Mouse (Mus musculus) right cerebral cortex, postnatal 25 days (tissue): ENCODE measurements around the gene Faap24.

Experiments
- DNase-seq: peaks from one replicate; pipeline ENCODE4 v3.0.0; 2022

Faap24 gene

DNA sequence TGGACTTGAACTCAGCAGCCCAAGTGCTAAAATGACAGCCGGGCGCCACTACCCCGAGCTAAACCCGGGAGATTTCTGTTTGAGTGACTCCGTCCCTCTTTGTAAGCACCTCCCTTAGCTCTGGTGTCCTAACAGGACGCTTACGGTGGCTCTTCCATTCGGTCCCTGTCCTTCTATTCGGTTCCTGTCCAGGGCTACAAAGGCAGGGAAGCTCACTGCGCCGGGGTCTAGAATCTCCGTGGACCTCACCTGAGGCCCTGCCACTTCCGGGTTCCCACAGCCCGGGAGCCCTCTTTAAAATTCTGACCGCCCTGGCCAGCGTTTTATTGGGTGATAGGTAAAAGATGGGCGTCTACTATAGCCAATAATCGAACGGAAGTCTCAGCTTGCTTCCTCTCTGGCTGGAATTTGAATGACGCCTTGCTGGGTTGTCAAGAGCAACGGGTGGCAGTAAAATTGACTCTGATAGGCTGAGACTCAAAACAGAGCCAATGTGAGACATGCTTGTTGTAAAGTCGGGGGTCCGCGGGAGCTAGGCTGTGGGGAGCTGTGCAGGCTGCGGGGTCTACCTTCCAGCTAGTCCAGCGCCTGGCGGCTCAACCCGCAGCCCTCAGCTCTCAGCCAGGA, at the start of gene Faap24, which contains the start of gene Cep89:
TSS of gene Faap24 (minus strand) at position 295 of the 627 bp plus-strand sequence.
TSS of gene Cep89 (plus strand) at position 494 of the 627 bp plus-strand sequence.
- DNase-seq, result peak; percentile 96

- no peak for DNase-seq
Observed at GRCm38 (mm10) chr7:35435266-35435665, 38.6 kb upstream of the Faap24 start.

DNA sequence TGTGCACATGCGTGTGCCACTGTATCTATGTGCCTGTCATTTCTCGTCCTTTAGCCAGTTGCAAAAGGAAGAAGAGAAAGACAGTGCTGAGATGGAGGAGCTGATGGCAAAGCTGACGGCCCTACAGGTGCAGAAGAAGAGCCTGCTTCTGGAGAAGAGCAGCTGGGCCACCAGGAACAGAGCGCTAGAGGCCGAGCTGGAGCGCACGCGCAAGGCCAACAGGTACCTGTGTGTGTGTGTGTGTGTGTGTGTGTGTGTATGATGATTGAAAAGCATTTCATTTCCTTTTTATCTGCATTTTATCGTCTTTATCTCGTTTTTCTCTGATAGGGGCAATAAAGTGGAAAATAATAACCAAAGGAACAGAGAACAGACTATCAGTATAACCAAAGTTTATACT, 31.5 kb upstream of the Faap24 start:
- DNase-seq, result no peak

DNA sequence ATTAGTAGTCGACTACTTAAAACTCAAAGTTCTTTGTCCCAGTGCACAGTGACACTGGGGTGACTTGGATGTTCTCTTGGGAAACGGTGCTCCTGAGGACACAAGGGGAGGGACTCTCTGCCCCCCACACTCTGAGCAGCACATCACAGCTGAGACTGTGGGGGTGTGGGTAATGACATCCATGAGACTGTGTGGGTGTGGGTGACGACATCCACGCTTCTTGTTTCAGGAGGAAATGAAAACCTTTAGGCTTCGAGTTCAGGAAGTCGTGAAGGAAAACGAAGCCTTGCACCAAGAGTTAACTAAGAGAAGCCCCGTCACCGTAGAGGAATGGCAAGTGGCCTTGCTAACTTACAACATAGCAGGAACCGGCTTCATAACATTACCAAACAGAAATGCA, 26.4 kb upstream of the Faap24 start:
- DNase-seq, result no peak

DNA sequence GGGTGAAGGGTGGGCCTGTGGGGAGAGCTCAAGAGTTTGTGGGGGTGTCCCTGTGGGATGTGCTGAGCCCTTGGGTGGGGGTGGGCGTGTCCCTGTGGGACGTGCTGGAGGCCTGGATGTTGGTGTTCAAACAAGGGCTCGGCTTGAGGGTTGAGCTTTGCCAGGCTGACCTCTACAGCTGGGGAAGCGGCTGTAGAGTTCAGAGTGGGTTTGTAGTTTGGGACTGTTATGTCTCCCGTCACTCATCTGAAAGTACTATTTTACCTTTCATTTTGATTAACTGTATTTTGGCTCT, 20.0 kb upstream of the Faap24 start:
- no peak for DNase-seq

GRCm38 (mm10) chr7:35415801-35416653, 19.4 kb upstream of the Faap24 start:
- DNase-seq, result no peak

- DNase-seq, result no peak
Observed at GRCm38 (mm10) chr7:35415226-35415625, 18.6 kb upstream of the Faap24 start.

DNA sequence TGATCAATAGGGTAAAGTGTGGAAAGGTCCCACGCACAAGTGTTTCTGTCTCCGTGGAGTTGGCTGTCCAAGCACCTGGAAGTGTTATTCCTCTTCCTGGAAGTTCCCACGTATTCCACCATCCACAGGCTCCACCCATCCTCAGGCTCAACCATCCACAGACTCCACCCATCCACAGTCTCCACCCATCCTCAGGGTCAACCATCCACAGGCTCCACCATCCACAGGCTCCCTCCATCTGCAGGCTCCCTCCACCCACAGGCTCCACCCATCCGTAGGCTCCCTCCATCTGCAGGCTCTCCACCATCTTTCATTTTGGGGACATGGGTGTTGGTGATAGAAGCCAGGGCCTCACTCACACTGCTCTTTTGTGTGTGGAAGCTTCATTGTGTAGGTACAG, 4.5 kb upstream of the Faap24 start:
- DNase-seq, result no peak

- DNase-seq, result no peak
Observed at GRCm38 (mm10) chr7:35395734-35396456, 741 bp downstream of the Faap24 start.

DNA sequence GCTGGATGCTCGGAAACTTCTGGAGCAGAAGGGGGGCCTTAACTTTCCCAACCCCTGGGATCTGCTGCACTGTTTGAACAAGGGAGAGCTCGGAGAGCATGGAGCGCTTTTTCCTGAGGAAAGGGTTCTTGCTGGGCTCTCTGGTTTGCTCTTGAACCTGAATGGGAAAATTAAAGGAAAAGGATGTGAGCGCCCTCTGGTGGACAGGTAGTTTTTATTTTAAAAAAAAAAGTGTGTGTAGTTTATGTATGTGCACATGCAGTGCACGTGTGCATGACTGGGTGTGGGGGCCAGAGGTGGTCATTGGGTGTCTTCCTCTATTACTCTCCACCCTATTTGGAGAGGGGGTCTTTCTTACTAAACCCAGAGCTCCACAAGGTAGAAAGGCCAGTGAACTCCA, 3.7 kb downstream of the Faap24 start:
- DNase-seq, result no peak

DNA sequence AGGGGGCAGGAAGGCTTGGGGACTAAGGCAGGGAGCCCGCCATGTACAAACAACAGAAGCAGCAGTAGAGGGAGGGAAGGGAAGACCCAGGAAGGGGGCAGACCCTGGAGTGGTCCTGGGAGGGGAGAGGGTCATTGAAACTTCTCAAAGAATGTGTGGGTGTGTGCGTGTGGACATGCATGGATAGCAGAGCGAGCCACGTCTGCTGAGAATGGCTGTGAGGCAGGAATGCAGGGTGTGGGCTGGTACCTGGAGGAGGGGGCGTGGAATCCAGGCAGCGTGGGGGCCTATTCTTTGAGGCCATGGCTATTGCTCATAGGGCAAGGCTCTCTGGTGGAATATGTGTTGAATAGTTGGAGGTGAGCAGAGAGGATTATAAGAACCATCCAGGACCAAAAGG, 7.9 kb downstream of the Faap24 start:
- DNase-seq, result no peak

GRCm38 (mm10) chr7:35386525-35386952, 10.1 kb downstream of the Faap24 start:
- DNase-seq, result no peak

DNA sequence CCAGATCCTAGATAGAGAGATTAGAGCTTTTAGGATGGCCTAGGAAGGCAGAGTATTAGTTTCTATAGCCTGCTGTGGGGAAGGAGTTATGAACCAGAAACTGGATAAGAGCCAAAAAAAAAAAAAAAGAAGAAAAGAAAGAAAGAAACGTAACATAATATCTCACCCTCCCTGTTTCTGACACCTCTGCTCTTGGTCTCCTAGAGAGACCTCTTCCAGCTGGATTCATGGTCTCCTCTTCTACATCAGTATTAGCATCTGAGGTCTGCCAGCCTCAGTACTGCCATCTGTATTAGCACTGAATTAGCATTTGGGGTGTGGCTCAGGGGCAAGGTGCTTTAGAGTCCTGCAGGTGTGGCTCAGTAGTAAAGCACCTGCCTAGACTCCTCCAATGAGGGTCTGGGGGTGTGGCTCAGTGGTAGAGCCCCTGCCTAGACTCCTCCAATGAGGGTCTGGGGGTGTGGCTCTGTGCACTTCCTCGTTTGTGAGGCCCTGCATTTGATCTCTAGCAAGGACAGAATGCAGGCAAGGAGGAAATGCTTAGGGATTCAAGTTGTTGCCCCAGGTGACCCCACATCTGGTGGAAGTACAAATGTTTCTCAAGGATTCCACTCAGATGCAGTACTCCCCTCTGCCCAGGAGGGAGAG, 13.8 kb downstream of the Faap24 start:
- DNase-seq, result no peak

- DNase-seq, result no peak
Observed at GRCm38 (mm10) chr7:35381861-35382260, 14.8 kb downstream of the Faap24 start.

GRCm38 (mm10) chr7:35380351-35380750, 16.3 kb downstream of the Faap24 start:
- no peak for DNase-seq

DNA sequence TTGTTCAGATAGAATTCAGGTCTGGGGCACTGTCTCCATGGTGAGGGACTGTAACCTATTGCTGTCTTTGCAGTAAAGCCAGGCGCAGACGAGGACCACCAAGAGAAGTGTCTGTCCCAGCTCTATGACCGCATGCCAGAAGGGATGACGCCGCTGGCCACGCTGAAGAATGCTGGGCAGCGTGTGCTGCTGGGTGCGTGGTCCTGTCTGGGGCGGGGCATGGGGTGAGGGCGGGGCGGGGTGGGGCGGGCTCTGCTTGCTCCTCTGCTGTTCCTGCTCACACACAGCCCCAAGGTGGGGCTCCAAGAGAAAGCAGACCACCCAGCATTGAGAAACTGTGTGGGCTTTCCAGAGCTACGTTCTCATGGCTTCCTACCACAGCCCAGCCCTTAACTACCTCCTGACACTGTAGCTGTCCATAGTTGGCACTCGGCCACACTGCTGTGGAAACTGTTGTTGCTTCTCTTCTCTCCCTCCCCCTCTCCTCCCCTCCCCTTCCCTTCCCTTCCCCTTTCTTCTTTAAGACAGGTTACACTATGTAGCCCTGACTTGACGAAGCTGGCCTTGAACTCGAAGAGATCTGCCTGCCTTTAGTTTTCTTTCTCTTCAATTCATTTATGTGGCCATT, 17.0 kb downstream of the Faap24 start:
- DNase-seq, result no peak

DNA sequence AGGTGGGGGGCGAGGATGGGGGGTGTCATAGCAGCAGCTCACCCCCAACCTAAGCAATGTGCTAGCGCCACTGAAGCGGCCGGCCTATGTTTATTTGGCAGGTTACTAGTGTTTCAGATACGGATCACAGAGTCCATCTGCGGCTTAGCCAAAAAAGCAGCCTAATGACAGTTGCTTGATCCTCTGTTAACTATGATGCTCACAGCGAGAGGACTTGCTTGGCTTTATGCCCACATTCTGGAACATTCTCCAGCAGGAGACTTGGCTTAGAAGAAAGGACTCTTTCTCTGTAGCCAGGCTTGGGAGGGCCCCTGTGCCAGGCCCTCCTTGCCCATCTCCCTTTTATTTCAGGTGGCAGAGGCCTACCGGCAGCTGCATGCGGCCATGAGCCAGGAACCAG, 20.0 kb downstream of the Faap24 start:
- DNase-seq, result no peak

- DNase-seq, result no peak
Observed at GRCm38 (mm10) chr7:35374265-35374664, 22.4 kb downstream of the Faap24 start.

GRCm38 (mm10) chr7:35373146-35373989, 23.3 kb downstream of the Faap24 start:
- DNase-seq, result no peak

GRCm38 (mm10) chr7:35372483-35373017, 24.1 kb downstream of the Faap24 start:
- DNase-seq, result no peak

GRCm38 (mm10) chr7:35371096-35371495, 25.5 kb downstream of the Faap24 start:
- DNase-seq, result no peak
